Comparison of ENCODE assay signal across 27 mouse cellular contexts in the genomic region with DNA sequence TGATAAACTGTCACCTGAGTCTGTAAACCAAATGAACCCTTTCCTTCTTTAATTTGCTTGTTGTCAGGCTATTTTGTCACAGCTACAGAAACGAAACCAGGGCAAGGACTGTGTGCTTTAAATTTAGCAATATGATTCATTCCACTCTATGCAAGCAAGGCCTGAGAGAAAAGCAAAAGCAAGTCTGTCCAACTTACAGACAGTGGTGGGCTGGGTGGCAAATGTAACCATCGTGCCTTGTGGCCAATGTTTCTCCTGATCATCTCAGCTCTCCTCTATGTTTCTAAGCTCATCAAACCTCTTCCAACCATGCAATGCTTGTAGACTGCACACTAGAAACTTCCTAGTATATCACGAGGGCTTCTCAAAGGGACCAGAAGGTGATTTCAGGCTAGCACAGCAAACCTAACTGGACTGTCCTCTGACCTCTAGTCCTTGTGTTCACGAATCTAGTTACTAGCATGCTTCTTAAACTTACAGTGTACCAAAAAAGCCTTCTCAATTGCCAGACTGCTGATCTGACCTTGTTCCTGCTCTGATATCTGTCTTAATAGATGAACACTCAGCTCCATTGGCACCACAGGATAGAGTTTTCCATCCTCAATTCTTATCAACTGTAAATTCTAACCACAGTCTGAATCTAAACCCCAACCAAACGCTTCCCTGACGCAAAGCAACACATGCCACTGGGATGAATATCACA. TPM values are rescaled to one million over a fixed set of nuclear protein-coding genes. Genes with fewer than 3 reads are reported as not detected.
DNase-seq lines count a peak whose midpoint lies in the region; TF ChIP-seq lines count a peak whose summit lies in the region.
"Had no signal": no experiment of that assay in that cellular context is flagged by ENCODE, and none has a peak within 500 bp of the region (broad histone marks: within the 10 kb centered on the region; RNA-seq: fewer than 3 reads in every experiment).

No protein-coding gene starts in this region.

- H3K27ac ChIP-seq in cerebellum, adult 2 months (ENCODE audit: insufficient read depth, low read length) = no peak overlapping the region
- H3K27ac ChIP-seq: embryonic facial prominence, embryonic 13.5 days; forebrain, embryonic 12.5 days; hindbrain, embryonic 10.5 days; intestine, embryonic 15.5 days; midbrain, embryonic 10.5 days; neural tube, embryonic 15.5 days; stomach, embryonic 15.5 days had no signal

- TF ChIP-seq POLR2A in cerebellum, adult 2 months (IDR thresholded peaks at IDR 0.05; ENCODE audit: borderline replicate concordance, insufficient read depth, low read length) = no peak

- no peak overlapping the region for H3K4me3 ChIP-seq in cerebellum, adult 2 months (replicated peaks; ENCODE audit: insufficient read depth, low read depth, low read length)
- H3K4me3 ChIP-seq: embryonic facial prominence, embryonic 13.5 days; erythroblast, embryonic 14.5 days; forebrain, embryonic 12.5 days; hindbrain, embryonic 10.5 days; intestine, embryonic 15.5 days; midbrain, embryonic 10.5 days; neural tube, embryonic 15.5 days; stomach, embryonic 15.5 days had no signal

- WGBS in cerebellum, adult 2 months = 88% methylated on average over 6 of the region's 6 CpGs

- H3K27me3 ChIP-seq in cerebellum, adult 2 months (ENCODE audit: control insufficient read depth, insufficient read depth, low read length) = no peaks in the 10 kb centered on the region
- H3K27me3 ChIP-seq: embryonic facial prominence, embryonic 13.5 days; forebrain, embryonic 12.5 days; intestine, embryonic 15.5 days; neural tube, embryonic 15.5 days; stomach, embryonic 15.5 days had no signal

- no peak for TF ChIP-seq CTCF in cerebellum, adult 2 months (IDR thresholded peaks at IDR 0.05; ENCODE audit: borderline replicate concordance, insufficient read depth, low read depth, low read length)

- DNase-seq in frontal cortex, adult 2 months (ENCODE audit: extremely low spot score in 1 of 2, low spot score in 1 of 2) = peak; percentile 27 to 55
- no peak for DNase-seq in frontal cortex, postnatal 10 days (ENCODE audit: low spot score in 2 of 2)
- DNase-seq in right cerebral cortex, adult 18-20 months = peak; percentile 55
- DNase-seq in right cerebral cortex, postnatal 14 days = no peak
- peak; percentile 3 to 32 for DNase-seq in left cerebral cortex, adult 9 months (ENCODE audit: low spot score in 2 of 2)
- no peak for DNase-seq in gastrocnemius, postnatal 4 days (ENCODE audit: low spot score in 2 of 2)
- DNase-seq in cerebellum, adult 2 months = no peak
- DNase-seq: adrenal gland, postnatal 36 days; cerebellum, adult 11-12 months; cerebellum, postnatal 14 days; embryo, embryonic 11 days; gastrocnemius, postnatal 36 days; kidney, adult 8-10 months; kidney, postnatal 10 days; liver, postnatal 0 days; thymus, adult 18-20 months had no signal

- no peaks in the 10 kb centered on the region for H3K4me1 ChIP-seq in cerebellum, adult 2 months (ENCODE audit: control insufficient read depth, insufficient read depth, low read length)
- H3K4me1 ChIP-seq: intestine, embryonic 15.5 days; stomach, embryonic 15.5 days had no signal

RNA-seq across cellular contexts. Expression of a gene that starts 29.8 kb away (rescaled TPM):
- polyA plus RNA-seq in frontal cortex, adult 2 months (2012; rRNA removed) = 9.2 and 9.5 TPM in 2 replicates
- under 1 TPM; 0.13 to 0.20 TPM for total RNA-seq in gastrocnemius, postnatal 4 days (2021)
- polyA plus RNA-seq in cerebellum, adult 2 months (2012; rRNA removed) = 4.1 and 5.2 TPM in 2 replicates
- total RNA-seq: gastrocnemius, adult 18-20 months; gastrocnemius, postnatal 36 days had no signal
- polyA plus RNA-seq: CD4-positive, CD25-positive, alpha-beta regulatory T cell, adult 4 months; erythroblast, embryonic 14.5 days; liver, adult 2 months; liver, postnatal 0 days had no signal

Comparison
In these comparisons a context has a peak if more than half of its experiments do, and no peak if none do; other contexts are left out.
1. DNase-seq: peak in frontal cortex, adult 2 months (2 of 2), right cerebral cortex, adult 18-20 months (single experiment) and left cerebral cortex, adult 9 months (2 of 2); none in frontal cortex, postnatal 10 days (0 of 2), right cerebral cortex, postnatal 14 days (single experiment), gastrocnemius, postnatal 4 days (0 of 2) and cerebellum, adult 2 months (0 of 2).